Mouse (Mus musculus) liver, embryonic 16.5 days (tissue): ENCODE results near the gene Vegfb. TPM values are rescaled to one million over a fixed set of nuclear protein-coding genes. Genes with fewer than 3 reads are reported as not detected.

Experiments
- ATAC-seq: fragments of 200-750 bp; cut with Nextera tagmentation; 2 replicates; pipeline ENCODE4 v1.8.0; 2017; ENCODE audit warnings: low read depth, mild to moderate bottlenecking, moderate number of reproducible peaks, moderate library complexity
- H3K27ac ChIP-seq: fragments of 300-500 bp; sonication (generic); 2 replicates; pipeline ENCODE4 v1.5.1; 2014; ENCODE audit warnings: mild to moderate bottlenecking, low read length
- H3K27me3 ChIP-seq: fragments of 300-500 bp; sonication (generic); 2 replicates; pipeline ENCODE4 v1.6.1; 2014; ENCODE audit warnings: low read depth, low read length, mixed read lengths; ENCODE audit not compliant: control insufficient read depth, insufficient read depth
- H3K36me3 ChIP-seq: fragments of 300-500 bp; sonication (generic); 2 replicates; pipeline ENCODE4 v1.6.1; 2014; ENCODE audit warnings: mild to moderate bottlenecking; ENCODE audit not compliant: control insufficient read depth, insufficient read depth
- H3K4me1 ChIP-seq: fragments of 300-500 bp; sonication (generic); 2 replicates; pipeline ENCODE4 v1.6.1; 2014; ENCODE audit warnings: low read depth, low read length, mixed read lengths; ENCODE audit not compliant: control insufficient read depth
- H3K4me2 ChIP-seq: fragments of 300-500 bp; sonication (generic); 2 replicates; pipeline ENCODE4 v1.6.1; 2014; ENCODE audit warnings: low read depth, low read length, mixed read lengths
- H3K4me3 ChIP-seq: fragments of 300-500 bp; sonication (generic); 2 replicates; pipeline ENCODE4 v1.5.1; 2014; ENCODE audit warnings: low read depth, mild to moderate bottlenecking, low read length
- H3K9ac ChIP-seq: fragments of 300-500 bp; sonication (generic); 2 replicates; pipeline ENCODE4 v1.6.1; 2014; ENCODE audit warnings: low read depth, low read length
- H3K9me3 ChIP-seq: fragments of 300-500 bp; sonication (generic); replicated peaks from 2 replicates; pipeline ENCODE4 v1.6.1; 2016; ENCODE audit warnings: low read length; ENCODE audit not compliant: control insufficient read depth
- WGBS: fragments of 180-500 bp; shearing (Covaris S2); extraction: QIAGEN DNeasy Blood & Tissue Kit; methylation state at CpG from one replicate; pipeline ENCODE4 v1.1.7; 2014; ENCODE audit not compliant: insufficient replicate concordance; 5-methylcytosine and 5-hydroxymethylcytosine counted together
- polyA plus RNA-seq: library from polyadenylated mRNA; unstranded; fragments of >200 nt; fragmentation: Nextera tagmentation; extraction: Ambion mirVana; gene quantifications from 2 replicates; pipeline ENCODE4 v1.2.1, GENCODE M21; 2015

The Vegfb gene
- 7.7 and 10.5 TPM in 2 replicates for polyA plus RNA-seq

DNA sequence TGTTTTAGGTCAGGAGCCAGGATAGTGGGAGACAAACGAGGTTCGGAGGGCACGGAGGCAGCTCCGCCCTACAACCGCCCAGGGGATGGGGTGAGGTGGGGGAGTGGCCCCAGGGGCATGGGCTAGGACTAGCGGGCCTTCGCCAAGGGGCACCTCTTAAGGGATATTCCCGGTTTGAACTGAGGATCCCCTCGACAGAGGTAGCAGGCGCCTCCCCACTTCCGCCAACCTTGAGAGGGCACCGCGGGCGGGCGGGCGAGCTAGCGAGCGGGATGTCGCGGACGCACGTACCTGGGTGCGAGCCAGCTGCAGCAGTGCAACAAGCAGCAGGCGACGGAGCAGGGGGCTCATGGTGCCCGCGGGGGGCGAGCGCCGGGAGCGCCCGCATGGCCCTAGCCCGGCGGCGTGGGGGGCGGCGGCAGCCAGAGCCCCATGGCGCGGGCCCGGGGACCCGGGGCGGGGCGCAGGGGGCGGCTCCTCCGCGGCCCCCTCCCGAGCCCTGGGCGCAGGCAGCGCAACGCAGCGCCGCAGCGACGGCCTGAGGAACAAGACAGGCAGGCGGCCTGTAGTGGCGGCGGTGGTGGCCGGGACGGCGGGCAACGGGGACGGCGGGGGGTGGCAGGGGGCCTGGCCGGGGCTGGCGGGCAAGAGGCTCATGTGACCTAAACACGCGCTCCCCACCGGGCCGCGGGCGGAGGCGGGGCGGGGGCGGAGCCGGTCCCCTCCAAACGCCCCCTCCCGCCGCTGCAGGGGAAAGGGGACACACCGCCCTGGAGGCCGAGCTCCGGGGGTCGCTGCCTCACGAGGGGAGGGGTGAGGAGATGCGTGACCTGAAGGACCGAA lies at the start of gene Vegfb:
TSS of gene Vegfb (minus strand) at position 591 of the 843 bp plus-strand sequence.
- Histone ChIP-seq H3K9ac (peak within 1 kb of the TSS; percentile 79), H3K4me2 (peak within 1 kb of the TSS; percentile 99), H3K27me3 (no peaks in the 10 kb centered on the region), H3K4me1 (peaks cover 41% of the 10 kb centered on the region), H3K4me3 (peak within 1 kb of the TSS; percentile 76), H3K9me3 (no peaks in the 10 kb centered on the region), H3K36me3 (peaks cover 4% of the 10 kb centered on the region), H3K27ac (peak within 1 kb of the TSS; percentile 84)
- WGBS, result under 1% methylated on average over 84 of the region's 85 CpGs
- peak; percentile 75 for ATAC-seq

- 84% methylated on average over 5 of the region's 5 CpGs for WGBS
- Histone ChIP-seq H3K4me2 (no peak overlapping the region), H3K4me3 (no peak overlapping the region), H3K9me3 (no peaks in the 10 kb centered on the region), H3K4me1 (peaks cover 15% of the 10 kb centered on the region), H3K36me3 (peaks cover 45% of the 10 kb centered on the region), H3K27ac (no peak overlapping the region), H3K27me3 (no peaks in the 10 kb centered on the region), H3K9ac (no peak overlapping the region)
- ATAC-seq, result no peak
These were observed 46.6 kb upstream of the Vegfb start for GRCm38 (mm10) chr19:7034006-7034405.

DNA sequence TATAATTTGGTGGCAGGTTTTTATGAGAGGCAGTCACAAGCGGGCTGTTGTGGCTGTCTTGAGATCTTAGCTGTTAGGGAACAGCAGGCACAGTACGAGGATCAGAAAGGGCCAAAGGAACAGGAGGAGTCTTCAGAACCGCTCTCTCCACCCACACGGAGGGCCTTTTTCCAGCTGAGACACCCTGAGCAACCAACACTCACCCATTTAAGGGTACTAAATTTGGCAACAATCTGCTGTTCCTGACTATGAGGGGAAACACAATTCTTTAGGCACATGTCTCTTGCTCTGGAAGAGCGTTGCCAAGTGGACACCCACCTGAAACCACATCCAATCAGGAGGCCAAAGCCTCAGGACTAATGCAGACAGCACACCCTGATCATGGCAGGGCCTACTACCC lies 42.1 kb upstream of the Vegfb start:
- no peaks in the 10 kb centered on the region for H3K27me3 ChIP-seq
- peaks cover 66% of the 10 kb centered on the region for H3K36me3 ChIP-seq
- WGBS, result 90% methylated on average over 5 of the region's 5 CpGs
- no peak overlapping the region for H3K9ac ChIP-seq
- no peaks in the 10 kb centered on the region for H3K9me3 ChIP-seq
- H3K27ac ChIP-seq, result no peak overlapping the region
- ATAC-seq, result no peak
- no peak overlapping the region for H3K4me2 ChIP-seq
- no peak overlapping the region for H3K4me3 ChIP-seq
- no peaks in the 10 kb centered on the region for H3K4me1 ChIP-seq

DNA sequence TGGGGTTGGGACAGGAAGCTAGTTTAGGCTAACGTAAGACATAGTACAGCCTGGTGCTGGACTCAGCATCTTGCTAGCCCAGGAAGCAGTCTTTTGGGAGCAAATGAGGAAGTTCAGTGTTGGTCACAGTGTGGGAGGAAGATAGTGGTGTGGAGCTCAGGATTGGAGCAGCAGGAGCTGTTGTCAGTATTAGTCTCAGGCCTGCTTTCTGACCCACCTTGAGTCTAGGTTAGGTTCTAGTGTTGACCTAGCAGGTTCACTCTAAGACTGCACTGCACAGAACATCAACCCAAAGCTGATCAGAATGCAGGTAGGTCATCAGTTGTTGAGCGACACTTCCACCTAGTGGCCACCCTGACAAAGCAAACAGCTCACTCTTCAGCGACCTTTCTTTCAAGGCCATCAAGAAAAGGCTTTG lies 32.8 kb upstream of the Vegfb start:
- no peaks in the 10 kb centered on the region for H3K27me3 ChIP-seq
- peak overlapping the region; percentile 90 for H3K27ac ChIP-seq
- H3K4me3 ChIP-seq, result peak overlapping the region; percentile 76; the same call in 1 of the 2 replicates
- peaks cover 38% of the 10 kb centered on the region for H3K36me3 ChIP-seq
- H3K9ac ChIP-seq, result no peak overlapping the region
- no peak for ATAC-seq
- peaks cover 18% of the 10 kb centered on the region for H3K4me1 ChIP-seq
- H3K9me3 ChIP-seq, result no peaks in the 10 kb centered on the region
- WGBS, result 15% methylated on average over 3 of the region's 3 CpGs
- H3K4me2 ChIP-seq, result peak overlapping the region; percentile 66

DNA sequence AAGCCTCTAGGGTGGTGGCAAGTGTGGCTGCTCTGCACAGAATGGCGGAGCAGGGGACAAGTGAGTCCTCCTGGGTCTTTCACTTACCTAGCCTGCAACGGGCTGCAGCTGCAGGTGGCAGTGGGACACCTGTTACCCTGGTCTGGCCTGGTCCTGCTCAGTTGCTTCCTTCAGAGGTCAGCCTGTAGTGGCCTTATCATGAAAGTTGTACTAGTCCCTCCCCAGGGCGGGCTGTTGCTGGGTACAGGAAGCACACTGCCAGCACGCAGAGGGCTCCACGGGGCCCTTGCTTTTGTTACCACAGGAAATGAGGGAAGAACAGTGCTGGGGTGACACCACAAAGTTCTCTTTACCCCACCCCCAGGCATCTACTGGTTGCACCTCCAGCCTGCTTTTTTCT lies 31.7 kb upstream of the Vegfb start, which contains the start of gene Fermt3:
TSS of gene Fermt3 (minus strand) at position 279 of the 400 bp plus-strand sequence.
- peak within 1 kb of the TSS; percentile 82 for H3K9ac ChIP-seq
- H3K36me3 ChIP-seq, result peaks cover 38% of the 10 kb centered on the region
- H3K27ac ChIP-seq, result peak within 1 kb of the TSS; percentile 90
- no peaks in the 10 kb centered on the region for H3K9me3 ChIP-seq
- peak within 1 kb of the TSS; percentile 76 for H3K4me3 ChIP-seq
- ATAC-seq, result peak; percentile 81
- H3K4me2 ChIP-seq, result peak within 1 kb of the TSS; percentile 66
- peaks cover 18% of the 10 kb centered on the region for H3K4me1 ChIP-seq
- WGBS, result 14% methylated on average over 5 of the region's 5 CpGs
- H3K27me3 ChIP-seq, result no peaks in the 10 kb centered on the region

DNA sequence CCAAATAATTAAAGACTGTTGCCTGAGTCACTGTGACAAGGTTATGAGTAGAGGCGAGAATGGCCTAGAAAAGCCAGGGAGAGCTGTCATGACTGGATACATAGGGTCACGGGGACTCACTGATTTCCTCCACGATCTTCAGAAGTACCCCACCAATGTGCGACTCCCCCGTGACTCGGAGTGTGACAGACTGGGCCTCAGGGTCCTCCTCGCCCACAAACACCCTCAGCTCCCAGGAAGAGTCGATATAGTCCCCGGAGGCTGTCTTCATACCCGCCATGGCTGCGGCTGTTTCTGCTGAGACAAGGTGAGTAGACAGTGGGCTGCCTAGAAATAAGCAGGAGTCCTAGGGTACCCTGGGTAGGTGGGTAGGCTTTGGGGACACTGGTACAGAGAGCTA lies 31.1 kb upstream of the Vegfb start:
- H3K9ac ChIP-seq, result peak overlapping the region; percentile 82
- 0 out of 2 replicates have a peak, but pooled peaks have one; percentile 3 for ATAC-seq

GRCm38 (mm10) chr19:7017541-7018457 lies 30.3 kb upstream of the Vegfb start:
- peaks cover 18% of the 10 kb centered on the region for H3K4me1 ChIP-seq
- H3K4me3 ChIP-seq, result peak overlapping the region; percentile 76
- H3K27me3 ChIP-seq, result no peaks in the 10 kb centered on the region
- WGBS, result 12% methylated on average over 12 of the region's 12 CpGs
- peak overlapping the region; percentile 90 for H3K27ac ChIP-seq
- H3K36me3 ChIP-seq, result peaks cover 43% of the 10 kb centered on the region
- ATAC-seq, result peak; percentile 85
- H3K9me3 ChIP-seq, result no peaks in the 10 kb centered on the region
- peak overlapping the region; percentile 66 for H3K4me2 ChIP-seq
- H3K9ac ChIP-seq, result peak overlapping the region; percentile 82

More for the DNA sequence above, 31.1 kb upstream of the Vegfb start:
- Histone ChIP-seq H3K36me3 (peaks cover 40% of the 10 kb centered on the region), H3K9me3 (no peaks in the 10 kb centered on the region), H3K4me3 (peak overlapping the region; percentile 76), H3K27ac (peak overlapping the region; percentile 90), H3K4me1 (peaks cover 18% of the 10 kb centered on the region), H3K27me3 (no peaks in the 10 kb centered on the region), H3K4me2 (peak overlapping the region; percentile 66)
- WGBS, result 17% methylated on average over 11 of the region's 11 CpGs

- no peaks in the 10 kb centered on the region for H3K9me3 ChIP-seq
- no peak overlapping the region for H3K9ac ChIP-seq
- no peak overlapping the region for H3K4me2 ChIP-seq
- H3K27me3 ChIP-seq, result no peaks in the 10 kb centered on the region
- no peak overlapping the region for H3K4me3 ChIP-seq
- ATAC-seq, result no peak
- 89% methylated on average over 20 of the region's 20 CpGs for WGBS
- H3K4me1 ChIP-seq, result peaks cover 11% of the 10 kb centered on the region
- peaks cover 22% of the 10 kb centered on the region for H3K36me3 ChIP-seq
- H3K27ac ChIP-seq, result no peak overlapping the region
These were observed 27.2 kb upstream of the Vegfb start for GRCm38 (mm10) chr19:7014481-7015135.
